Mouse (Mus musculus): ENCODE measurements around the gene Gm49416.
"Not testable (repeated sequence)": the region's sequence is repeated elsewhere in the genome, so short reads cannot be mapped to it uniquely, and the experiment has no call there.

Gm49416 gene

GRCm38 (mm10) chr19:8888511-8889385 is at the start of gene Gm49416, which contains the start of gene 1810009A15Rik:
Gm49416 (plus strand) TSS chr19:8888926.
1810009A15Rik (plus strand) TSS chr19:8888853.
- DNase-seq (ENCODE audit: extremely low spot score) = peak; percentile 97

GRCm38 (mm10) chr19:8839103-8839907 is 49.4 kb upstream of the Gm49416 start, which contains the start of gene Gng3:
Gng3 (minus strand) TSS chr19:8839194.
- DNase-seq (ENCODE audit: extremely low spot score) = peak; percentile 65

- DNase-seq (ENCODE audit: extremely low spot score) = peak; percentile 63
Measured at GRCm38 (mm10) chr19:8839908-8840791, 48.6 kb upstream of the Gm49416 start.

DNA sequence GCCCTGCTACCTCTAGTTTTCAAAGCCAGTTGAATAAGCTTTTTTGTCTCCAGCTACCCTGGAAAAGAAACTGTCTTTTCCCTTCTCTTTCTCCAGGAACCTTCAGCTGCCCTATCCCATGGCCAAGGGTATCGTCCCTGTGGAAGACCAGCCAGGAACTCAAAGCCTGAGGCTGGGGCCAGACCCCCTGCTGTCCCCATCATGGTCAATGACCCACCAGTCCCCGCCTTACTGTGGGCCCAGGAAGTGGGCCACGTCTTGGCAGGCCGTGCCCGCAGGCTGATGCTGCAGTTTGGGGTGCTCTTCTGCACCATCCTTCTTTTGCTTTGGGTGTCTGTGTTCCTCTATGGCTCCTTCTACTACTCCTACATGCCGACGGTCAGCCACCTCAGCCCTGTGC is 47.7 kb upstream of the Gm49416 start:
- DNase-seq (ENCODE audit: extremely low spot score) = no peak

- no peak for DNase-seq (ENCODE audit: extremely low spot score)
Measured at GRCm38 (mm10) chr19:8842961-8843360, 45.8 kb upstream of the Gm49416 start.

GRCm38 (mm10) chr19:8844371-8845129 is 44.2 kb upstream of the Gm49416 start:
- DNase-seq (ENCODE audit: extremely low spot score) = peak; percentile 63

DNA sequence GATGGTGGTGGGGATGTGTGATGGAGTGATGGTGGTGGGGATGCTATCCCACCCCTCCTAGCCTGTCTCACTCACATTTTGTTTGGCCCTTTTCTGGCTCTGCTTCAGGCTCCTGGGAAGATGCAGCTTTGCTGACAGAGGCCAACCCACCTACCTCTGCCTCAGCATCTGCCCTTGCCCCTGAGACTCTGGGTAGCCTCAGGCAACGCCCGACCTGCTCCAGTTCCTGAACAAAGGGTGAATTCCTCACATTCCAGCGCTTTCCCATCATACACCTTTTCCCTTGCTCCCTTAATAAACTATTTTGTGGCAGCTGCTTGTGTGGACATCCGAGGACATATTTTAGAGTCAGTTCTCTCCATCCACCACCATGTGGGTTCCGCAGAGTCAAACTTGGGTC is 40.4 kb upstream of the Gm49416 start:
- DNase-seq (ENCODE audit: extremely low spot score) = no peak

DNA sequence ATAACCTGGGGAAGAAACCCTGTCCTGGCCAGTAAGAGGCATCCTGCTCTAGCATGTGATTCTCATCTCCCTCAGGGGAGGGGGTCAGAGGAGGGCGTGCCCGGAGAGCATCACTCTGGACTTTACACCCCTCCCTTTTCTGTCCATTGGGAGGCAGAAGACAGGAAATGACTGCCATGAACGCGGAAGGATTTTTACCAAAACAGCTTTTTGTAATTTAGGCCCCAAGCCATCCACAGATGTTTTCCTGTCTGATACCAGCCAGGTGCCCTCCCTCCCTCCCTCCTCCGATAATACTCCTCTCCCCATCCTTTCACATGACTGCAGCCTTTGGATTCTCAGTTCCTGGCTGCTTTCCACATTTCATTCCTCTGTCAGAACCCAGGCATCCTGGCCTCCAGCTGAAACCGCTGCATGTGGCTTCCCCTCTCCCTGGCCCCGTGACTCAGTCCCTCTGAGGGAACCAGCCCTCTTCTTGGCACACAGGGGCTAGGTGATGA is 38.3 kb upstream of the Gm49416 start, which contains the start of gene Lrrn4cl:
TSS of gene Lrrn4cl (plus strand) at position 367 of the 500 bp plus-strand sequence.
- DNase-seq (ENCODE audit: extremely low spot score) = peak; percentile 44

- no peak for DNase-seq (ENCODE audit: extremely low spot score)
Measured at GRCm38 (mm10) chr19:8851639-8852038, 37.1 kb upstream of the Gm49416 start.

DNA sequence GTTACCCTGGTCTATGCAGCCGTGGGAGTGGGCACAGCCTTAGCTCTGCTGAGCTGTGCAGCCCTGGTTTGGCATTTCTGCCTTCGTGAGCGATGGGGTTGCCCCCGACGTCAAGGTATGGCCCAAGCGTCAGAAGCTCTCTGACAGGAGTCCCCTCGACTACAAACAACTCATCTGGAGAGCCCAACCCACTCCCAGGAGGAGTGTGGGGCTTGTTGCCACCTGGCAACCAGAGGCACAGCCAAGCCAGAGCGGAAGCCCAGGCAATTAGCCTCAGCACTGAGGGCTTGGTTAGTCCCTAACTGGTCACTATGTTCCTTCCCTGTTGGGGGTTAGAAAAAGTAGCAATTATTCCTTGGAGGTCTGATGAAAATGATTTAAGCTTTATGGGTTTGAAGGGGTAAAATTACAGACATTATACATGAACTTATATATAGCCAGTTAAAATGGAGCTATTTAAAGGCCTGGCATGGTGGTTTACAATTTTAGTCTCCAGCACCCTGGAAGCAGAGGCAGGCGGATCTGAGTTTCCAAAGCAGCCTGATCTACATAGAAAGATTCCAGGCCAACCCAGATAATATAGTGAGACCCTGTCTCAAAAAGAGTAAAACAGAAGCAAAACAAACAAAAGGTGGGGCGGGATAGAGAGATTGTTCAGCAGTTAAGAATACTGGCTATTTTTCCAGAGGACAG is 36.3 kb upstream of the Gm49416 start:
- no peak for DNase-seq (ENCODE audit: extremely low spot score)

DNA sequence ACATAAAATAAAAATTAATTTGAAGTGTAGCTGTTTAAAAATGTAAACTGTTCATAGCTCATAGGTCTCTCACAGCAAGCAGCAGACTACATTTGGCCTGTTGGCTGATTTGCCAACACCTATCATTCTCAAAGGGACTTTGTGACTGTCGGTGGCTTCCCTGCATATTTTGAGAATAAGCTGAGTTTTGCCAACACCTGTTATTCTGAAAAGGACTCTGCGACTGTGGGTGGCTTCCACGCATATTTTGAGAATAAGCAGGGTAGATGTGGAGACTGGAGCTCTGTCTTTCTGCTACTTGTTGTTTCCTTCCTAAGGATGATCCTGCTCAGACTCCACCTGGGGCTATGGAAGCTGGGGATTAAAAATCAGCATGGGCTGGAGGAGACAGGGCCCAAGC is 35.6 kb upstream of the Gm49416 start:
- DNase-seq (ENCODE audit: extremely low spot score) = no peak

DNA sequence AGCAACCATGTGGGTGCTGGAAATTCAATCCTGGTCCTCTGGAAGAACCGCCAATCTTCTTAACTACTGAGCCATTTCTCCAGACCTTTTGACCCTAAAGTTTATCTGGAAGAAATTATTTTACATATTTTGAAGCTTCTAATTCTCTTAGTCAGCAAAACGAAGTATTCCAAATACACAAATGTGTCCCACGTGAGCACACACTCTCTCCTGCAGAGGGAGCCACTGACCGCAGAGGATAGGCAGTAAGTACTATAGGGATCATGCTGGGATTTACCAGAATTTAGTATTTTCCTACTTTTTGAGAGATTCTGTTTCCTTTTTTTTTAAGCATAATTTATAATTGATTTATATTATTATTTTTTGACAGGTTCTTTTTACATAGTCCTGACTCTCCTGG is 31.0 kb upstream of the Gm49416 start:
- peak; percentile 21 for DNase-seq (ENCODE audit: extremely low spot score)

DNA sequence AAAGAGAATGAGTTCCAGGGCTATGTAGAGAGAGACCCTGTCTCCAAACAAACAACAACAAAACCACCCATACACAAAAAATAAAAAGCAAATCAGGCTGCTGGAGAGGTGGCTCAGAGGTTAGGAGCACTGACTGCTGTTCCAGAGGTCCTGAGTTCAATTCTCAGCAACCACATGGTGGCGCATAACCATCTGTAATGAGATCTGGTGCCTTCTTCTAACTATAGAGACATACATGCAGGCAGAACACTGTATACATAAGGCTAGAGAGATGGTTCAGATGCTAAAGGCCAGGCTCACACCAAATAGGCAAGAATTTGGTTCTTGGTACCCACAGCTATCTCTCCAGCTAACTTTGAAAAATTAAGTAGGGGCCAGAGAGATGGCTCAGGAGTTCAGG is 29.7 kb upstream of the Gm49416 start:
- DNase-seq (ENCODE audit: extremely low spot score) = no peak

- DNase-seq (ENCODE audit: extremely low spot score) = no peak
Measured at GRCm38 (mm10) chr19:8864265-8864664, 24.5 kb upstream of the Gm49416 start.

DNA sequence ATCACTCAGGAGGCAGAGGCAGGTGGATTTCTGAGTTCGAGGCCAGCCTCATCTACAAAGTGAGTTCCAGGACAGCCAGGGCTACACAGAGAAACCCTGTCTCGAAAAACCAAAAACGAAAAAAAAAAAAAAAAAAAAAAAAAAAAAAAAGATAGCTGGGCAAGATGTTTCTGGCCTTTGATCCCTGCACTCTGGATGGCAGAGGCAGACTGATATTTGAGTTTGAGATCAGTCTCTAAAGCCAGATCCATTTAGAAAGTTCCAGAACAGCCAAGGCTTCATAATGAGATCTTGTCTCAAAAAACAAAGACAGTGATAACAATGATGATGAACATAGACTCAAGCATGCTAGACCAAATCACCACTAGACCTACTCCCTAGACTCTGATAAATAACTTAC is 18.3 kb upstream of the Gm49416 start:
- not testable (repeated sequence) for DNase-seq (ENCODE audit: extremely low spot score)

DNA sequence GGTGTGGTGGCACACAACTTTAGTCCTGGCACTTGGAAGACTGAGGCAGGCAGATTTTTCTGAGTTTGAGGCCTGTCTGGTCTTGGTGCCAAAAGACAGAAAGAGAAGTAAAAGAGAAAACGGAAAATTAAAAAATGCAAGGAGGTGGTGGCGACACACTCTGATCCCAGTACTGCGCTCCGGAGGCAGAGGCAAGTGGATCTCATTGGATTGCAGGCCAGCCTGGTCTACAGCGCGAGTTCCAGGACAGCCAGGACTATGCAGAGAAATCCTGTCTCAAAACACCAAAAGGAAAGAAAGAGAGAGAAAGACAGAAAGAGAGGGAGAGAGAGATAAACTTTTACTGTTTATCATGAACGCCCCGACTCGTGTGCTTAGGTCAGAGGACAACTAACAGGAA is 17.9 kb upstream of the Gm49416 start:
- DNase-seq (ENCODE audit: extremely low spot score) = no peak

GRCm38 (mm10) chr19:8871267-8872186 is 17.2 kb upstream of the Gm49416 start, which contains the start of gene Ubxn1:
Ubxn1 (plus strand) TSS chr19:8871496.
- peak; percentile 97 for DNase-seq (ENCODE audit: extremely low spot score)

- DNase-seq (ENCODE audit: extremely low spot score) = no peak
Measured at GRCm38 (mm10) chr19:8872266-8872840, 16.4 kb upstream of the Gm49416 start.
